Mouse (Mus musculus) adrenal gland, adult 2 months (tissue): ENCODE measurements around the gene Flt4. TPM values are rescaled to one million over a fixed set of nuclear protein-coding genes. Genes with fewer than 3 reads are reported as not detected.

Experiments used
- DNase-seq: peaks from one replicate; pipeline ENCODE4 v3.0.0; 2021
- polyA plus RNA-seq: library from polyadenylated mRNA; depleted of rRNA; stranded (reverse); fragments of >200 nt; gene quantifications from 2 replicates; pipeline ENCODE4 v1.2.3, GENCODE M21; 2012; rRNA removed
- total RNA-seq, 2 experiments: library from RNA; stranded (reverse); gene quantifications; 2 replicates each; pipeline ENCODE4 v1.2.3; 2021

Gene Flt4
- total and polyA plus RNA-seq, 3 experiments = 12.5 to 20.9 (median 17.5) TPM

GRCm38 (mm10) chr11:49699079-49699478, 90.0 kb downstream of the Flt4 start:
- no peak for DNase-seq

GRCm38 (mm10) chr11:49702014-49702413, 93.0 kb downstream of the Flt4 start:
- no peak for DNase-seq

Other genes with a start within 250 kb of the Flt4 start
- gene Olfr1389, start 186.2 kb upstream of the Flt4 start, total RNA-seq = not detected
- gene Olfr1389, start 186.2 kb upstream of the Flt4 start, polyA plus RNA-seq = not detected in 2 replicates
- gene Olfr1388, start 172.6 kb upstream of the Flt4 start, total RNA-seq = under 1 TPM in 1 of 2 experiments, not detected in 1; 0.12 TPM
- not detected in 2 replicates for gene Olfr1388, start 172.6 kb upstream of the Flt4 start, polyA plus RNA-seq
- not detected for gene Olfr1387, start 153.9 kb upstream of the Flt4 start, total RNA-seq
- not detected in 2 replicates for gene Olfr1387, start 153.9 kb upstream of the Flt4 start, polyA plus RNA-seq
- gene Olfr1386, start 144.2 kb upstream of the Flt4 start, total RNA-seq = not detected
- not detected in 2 replicates for gene Olfr1386, start 144.2 kb upstream of the Flt4 start, polyA plus RNA-seq
- not detected for gene Olfr1385, start 120.2 kb upstream of the Flt4 start, total RNA-seq
- not detected in 2 replicates for gene Olfr1385, start 120.2 kb upstream of the Flt4 start, polyA plus RNA-seq
- gene Olfr1384, start 102.5 kb upstream of the Flt4 start, total RNA-seq = under 1 TPM in 1 of 2 experiments, not detected in 1; 0.37 TPM
- not detected in 2 replicates for gene Olfr1384, start 102.5 kb upstream of the Flt4 start, polyA plus RNA-seq
- gene Olfr1383, start 89.6 kb upstream of the Flt4 start, total RNA-seq = not detected
- not detected in 2 replicates for gene Olfr1383, start 89.6 kb upstream of the Flt4 start, polyA plus RNA-seq
- gene Olfr1382, start 81.0 kb upstream of the Flt4 start, total RNA-seq = not detected
- gene Olfr1382, start 81.0 kb upstream of the Flt4 start, polyA plus RNA-seq = not detected in 2 replicates
- gene Olfr1381, start 65.8 kb upstream of the Flt4 start, total RNA-seq = not detected
- gene Olfr1381, start 65.8 kb upstream of the Flt4 start, polyA plus RNA-seq = not detected in 2 replicates
- not detected for gene Olfr1380, start 52.4 kb upstream of the Flt4 start, total RNA-seq
- gene Olfr1380, start 52.4 kb upstream of the Flt4 start, polyA plus RNA-seq = not detected in 2 replicates
- not detected for gene Scgb3a1, start 54.3 kb downstream of the Flt4 start, total RNA-seq
- gene Scgb3a1, start 54.3 kb downstream of the Flt4 start, polyA plus RNA-seq = 0.58 TPM in 1 of 2 replicates, not detected in the other
- gene Cnot6, start 103.5 kb downstream of the Flt4 start, total RNA-seq = 10 to 100 TPM; 36.6 to 38.2 TPM
- 2.5 and 2.6 TPM in 2 replicates for gene Cnot6, start 103.5 kb downstream of the Flt4 start, polyA plus RNA-seq
- 1 to 10 TPM; 6.4 to 8.0 TPM for gene Gfpt2, start 184.9 kb downstream of the Flt4 start, total RNA-seq
- gene Gfpt2, start 184.9 kb downstream of the Flt4 start, polyA plus RNA-seq = 2.3 TPM in 2 replicates
- 10 to 100 TPM; 69.8 to 79.9 TPM for gene Mapk9, start 237.5 kb downstream of the Flt4 start, total RNA-seq
- gene Mapk9, start 237.5 kb downstream of the Flt4 start, polyA plus RNA-seq = 20.2 and 20.5 TPM in 2 replicates